Mouse (Mus musculus) left cerebral cortex, postnatal 14 days (tissue): ENCODE data around the gene Ggta1. TPM values are rescaled to one million over a fixed set of nuclear protein-coding genes. Genes with fewer than 3 reads are reported as not detected.
A peak's percentile ranks its signal among the peaks of the same experiment; 100 is the strongest.

Source experiments
- DNase-seq, 2 experiments: peaks; one replicate each; pipeline ENCODE4 v3.0.0; 2021 to 2022; ENCODE audit warnings: low spot score in 2 of 2, mixed read lengths in 1 of 2
- intact Hi-C: fragments of 180-260 bp; cut with DNase I; formaldehyde crosslinking; loops from one replicate; pipeline ENCODE4 v1.15.1; 2025
- total RNA-seq, 2 experiments: library from RNA; stranded (reverse); gene quantifications; 2 replicates each; pipeline ENCODE4 v1.2.3; 2021

Gene Ggta1
- total RNA-seq, 2 experiments from 2014 or later: 2.9 to 3.5 TPM

- DNase-seq: no peak
- intact Hi-C loops: no loop called here
Observed at GRCm38 (mm10) chr2:35444764-35445262, 18.2 kb downstream of the Ggta1 start.

GRCm38 (mm10) chr2:35443981-35444763, 18.9 kb downstream of the Ggta1 start:
- intact Hi-C loops: no loop called here
- DNase-seq: no peak

- DNase-seq: no peak
- intact Hi-C loops: no loop called here
Observed at GRCm38 (mm10) chr2:35443325-35443724, 19.7 kb downstream of the Ggta1 start.

GRCm38 (mm10) chr2:35442079-35442478, 21.0 kb downstream of the Ggta1 start:
- DNase-seq: no peak
- intact Hi-C loops: no loop called here

- DNase-seq: peak in 1 of 2 experiments; percentile 28
- intact Hi-C loops: no loop called here
Observed at GRCm38 (mm10) chr2:35441419-35441818, 21.6 kb downstream of the Ggta1 start.

GRCm38 (mm10) chr2:35440480-35440879, 22.6 kb downstream of the Ggta1 start:
- intact Hi-C loops: no loop called here
- DNase-seq: no peak

GRCm38 (mm10) chr2:35437796-35438195, 25.2 kb downstream of the Ggta1 start:
- no peak for DNase-seq
- intact Hi-C loops: no loop called here

GRCm38 (mm10) chr2:35434576-35435123, 28.4 kb downstream of the Ggta1 start:
- intact Hi-C loops: no loop called here

GRCm38 (mm10) chr2:35433428-35433827, 29.6 kb downstream of the Ggta1 start:
- intact Hi-C loops: no loop called here
- no peak for DNase-seq

More at GRCm38 (mm10) chr2:35434576-35435123, 28.4 kb downstream of the Ggta1 start:
- DNase-seq: no peak

GRCm38 (mm10) chr2:35432472-35432871, 30.6 kb downstream of the Ggta1 start:
- intact Hi-C loops: no loop called here
- no peak for DNase-seq

- DNase-seq: no peak
- intact Hi-C loops: no loop called here
Observed at GRCm38 (mm10) chr2:35432011-35432410, 31.0 kb downstream of the Ggta1 start.

- intact Hi-C loops: no loop called here
- DNase-seq: no peak
Observed at GRCm38 (mm10) chr2:35430806-35431205, 32.2 kb downstream of the Ggta1 start.

GRCm38 (mm10) chr2:35428615-35429300, 34.3 kb downstream of the Ggta1 start:
- DNase-seq: no peak
- intact Hi-C loops: no loop called here

- intact Hi-C loops: no loop called here
- no peak for DNase-seq
Observed at GRCm38 (mm10) chr2:35427559-35427958, 35.5 kb downstream of the Ggta1 start.

- intact Hi-C loops: no loop called here
- no peak for DNase-seq
Observed at GRCm38 (mm10) chr2:35423711-35424339, 39.2 kb downstream of the Ggta1 start.

GRCm38 (mm10) chr2:35422384-35422783, 40.6 kb downstream of the Ggta1 start:
- no peak for DNase-seq
- intact Hi-C loops: no loop called here

GRCm38 (mm10) chr2:35420681-35421080, 42.4 kb downstream of the Ggta1 start:
- DNase-seq: no peak
- intact Hi-C loops: no loop called here

- intact Hi-C loops: no loop called here
- no peak for DNase-seq
Observed at GRCm38 (mm10) chr2:35419671-35420070, 43.4 kb downstream of the Ggta1 start.

- no peak for DNase-seq
- intact Hi-C loops: no loop called here
Observed at GRCm38 (mm10) chr2:35419243-35419642, 43.8 kb downstream of the Ggta1 start.

- no peak for DNase-seq
- intact Hi-C loops: no loop called here
Observed at GRCm38 (mm10) chr2:35417231-35417630, 45.8 kb downstream of the Ggta1 start.
